Mouse (Mus musculus) small intestine, adult 2 months (tissue): ENCODE data around the gene Ddah1. TPM values are rescaled to one million over a fixed set of nuclear protein-coding genes. Genes with fewer than 3 reads are reported as not detected.

Source experiments
- H3K27ac ChIP-seq: fragments of 200-500 bp; 2 replicates; pipeline ENCODE4 v1.5.1; 2012; ENCODE audit warnings: low read depth, low read length, control low read depth, inconsistent platforms; ENCODE audit not compliant: insufficient read depth
- H3K27me3 ChIP-seq: fragments of 200-500 bp; 2 replicates; pipeline ENCODE4 v1.6.1; 2012; ENCODE audit warnings: mild to moderate bottlenecking, moderate library complexity, low read length, inconsistent platforms; ENCODE audit not compliant: control insufficient read depth, insufficient read depth
- H3K36me3 ChIP-seq: fragments of 200-500 bp; 2 replicates; pipeline ENCODE4 v1.6.1; 2012; ENCODE audit warnings: mild to moderate bottlenecking, low read length, control low read depth, inconsistent platforms; ENCODE audit not compliant: control insufficient read depth, insufficient read depth
- H3K4me1 ChIP-seq: fragments of 200-500 bp; 2 replicates; pipeline ENCODE4 v1.6.1; 2012; ENCODE audit warnings: low read length, inconsistent platforms, mixed read lengths; ENCODE audit not compliant: control insufficient read depth, insufficient read depth, insufficient read length
- H3K4me3 ChIP-seq: fragments of 200-500 bp; 2 replicates; pipeline ENCODE4 v1.5.1; 2012; ENCODE audit warnings: low read depth, mild to moderate bottlenecking, control low read depth, inconsistent platforms, low read length, moderate library complexity
- CTCF ChIP-seq: fragments of 200-500 bp; IDR thresholded peaks from 2 replicates; pipeline ENCODE4 v1.5.1; 2012; ENCODE audit warnings: low read depth, mild to moderate bottlenecking, control low read depth, inconsistent platforms, low read length, moderate library complexity, mixed read lengths; ENCODE audit not compliant: insufficient replicate concordance, insufficient read length; ENCODE audit errors: extremely low read depth
- POLR2A ChIP-seq: fragments of 200-500 bp; IDR thresholded peaks from 2 replicates; pipeline ENCODE4 v1.6.1; 2012; ENCODE audit warnings: low read depth, mild to moderate bottlenecking, control low read depth, inconsistent platforms, low read length, moderate library complexity
- WGBS: fragments of 180-500 bp; shearing (Covaris S2); methylation state at CpG from one replicate; pipeline ENCODE4 v1.1.7; 2018; 5-methylcytosine and 5-hydroxymethylcytosine counted together
- polyA plus RNA-seq: library from polyadenylated mRNA; depleted of rRNA; stranded (reverse); fragments of >200 nt; gene quantifications from 2 replicates; pipeline ENCODE4 v1.2.3, GENCODE M21; 2012

Ddah1 gene
- polyA plus RNA-seq, 1 experiment: 1.7 TPM

DNA sequence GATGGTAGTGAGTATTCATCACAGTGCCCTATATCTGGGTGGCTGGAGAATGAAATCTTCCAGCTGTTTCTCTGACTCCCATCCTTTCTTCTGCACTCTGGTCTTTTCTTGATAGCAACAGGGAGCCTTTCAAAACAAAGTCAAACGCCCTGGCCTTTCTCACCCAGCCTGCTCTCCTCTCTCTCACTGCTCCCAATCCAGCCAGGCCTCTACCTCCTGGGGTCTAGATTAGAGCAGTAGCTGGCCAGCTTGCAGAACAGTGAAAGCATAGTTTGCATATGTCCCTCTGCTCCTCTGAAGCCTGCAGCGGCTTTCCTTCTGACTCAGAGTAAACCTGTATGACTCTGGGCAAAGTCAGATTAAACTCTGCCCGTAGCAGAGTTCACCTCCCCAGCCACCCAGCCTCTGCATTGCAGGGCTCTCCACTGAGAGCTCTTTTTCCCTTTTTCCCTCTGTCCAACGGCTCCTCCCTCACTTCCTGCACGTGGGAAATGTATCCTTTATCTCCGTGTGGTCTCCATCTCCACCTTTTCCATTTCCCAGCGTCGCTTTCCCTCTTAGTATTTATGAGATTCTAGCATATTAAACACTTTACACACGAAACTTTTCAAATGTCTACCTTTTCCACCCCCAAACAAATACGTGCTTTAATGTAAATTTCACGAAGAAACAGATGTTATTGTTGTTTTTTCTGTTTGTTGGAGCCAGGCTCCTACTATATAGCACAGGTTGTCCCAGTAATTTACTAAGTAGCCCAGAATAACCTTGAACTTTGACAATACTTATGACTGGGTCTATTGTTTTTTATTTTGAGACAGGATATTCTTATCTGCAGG lies 163.8 kb downstream of the Ddah1 start, which contains the start of gene Bcl10:
Gene Bcl10, plus strand, starts transcription at position 786 of the 836 bp plus-strand sequence.
- 49% methylated on average over 11 of the region's 11 CpGs for WGBS
- no peaks in the 10 kb centered on the region for H3K36me3 ChIP-seq

DNA sequence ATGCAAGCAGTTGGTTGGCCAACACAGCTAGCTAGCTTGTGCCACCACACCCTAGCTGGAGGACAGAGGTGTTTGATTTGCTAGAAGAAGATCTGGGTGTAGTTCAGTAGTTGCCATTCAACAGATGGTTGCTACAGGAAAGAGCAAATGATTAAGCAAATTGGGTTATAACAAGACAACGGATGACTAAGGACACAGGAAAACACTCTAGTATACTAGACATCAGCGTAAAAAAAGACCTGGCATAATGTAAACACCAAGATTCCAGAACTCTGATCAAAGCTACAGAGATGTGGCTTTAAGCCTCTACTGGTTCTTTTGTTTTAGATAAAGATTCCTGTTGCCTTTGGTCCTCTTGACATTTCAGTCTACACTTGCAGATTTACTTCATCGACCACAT lies 164.5 kb downstream of the Ddah1 start:
- Histone ChIP-seq H3K27me3 (no peaks in the 10 kb centered on the region), H3K4me3 (no peak overlapping the region), H3K27ac (no peak overlapping the region), H3K36me3 (peaks cover 4% of the 10 kb centered on the region; the same call in 1 of the 2 replicates), H3K4me1 (peaks cover 2% of the 10 kb centered on the region)
- 51% methylated on average over 3 of the region's 3 CpGs for WGBS
- TF ChIP-seq POLR2A: no peak
- TF ChIP-seq CTCF: no peak

More for the DNA sequence above, 163.8 kb downstream of the Ddah1 start, which contains the start of gene Bcl10:
- no peaks in the 10 kb centered on the region for H3K27me3 ChIP-seq
- peak within 1 kb of the TSS; percentile 71 for H3K27ac ChIP-seq
- peak within 1 kb of the TSS; percentile 30 for H3K4me3 ChIP-seq
- TF ChIP-seq POLR2A: no peak
- H3K4me1 ChIP-seq: peaks cover 2% of the 10 kb centered on the region

DNA sequence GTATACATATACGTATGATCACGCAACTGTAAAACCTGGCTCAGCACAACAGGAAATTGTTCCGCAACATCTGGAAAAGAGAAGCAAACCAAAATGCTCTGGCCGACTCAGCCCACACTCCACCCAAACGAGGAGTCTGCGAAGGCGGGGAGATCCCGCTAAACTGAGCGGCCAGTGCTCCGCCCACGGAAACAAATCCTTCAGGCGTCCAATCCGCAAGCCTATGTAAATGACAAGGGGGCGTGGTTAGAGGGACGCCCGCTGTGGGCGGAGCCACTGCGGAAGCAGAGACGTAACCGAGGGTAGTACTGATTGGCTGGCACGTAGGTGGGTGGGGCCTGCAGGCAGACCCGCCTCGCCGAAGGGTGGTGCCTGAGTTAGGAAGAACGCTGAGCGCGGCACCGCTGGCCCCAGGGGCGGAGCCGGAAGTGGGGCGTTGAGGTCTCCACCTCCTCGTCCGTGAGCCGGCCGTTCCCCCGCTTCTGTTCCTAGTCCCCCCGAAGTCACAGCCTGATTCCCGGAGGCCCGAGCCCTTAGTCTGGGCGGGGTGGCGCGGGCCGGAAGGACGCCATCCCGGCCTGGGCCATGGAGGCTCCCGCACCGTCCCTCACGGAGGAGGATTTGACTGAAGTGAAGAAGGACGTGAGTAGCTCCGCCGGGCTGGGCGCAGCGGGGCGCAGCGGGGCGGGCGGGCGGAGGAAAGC lies 165.6 kb downstream of the Ddah1 start:
- Histone ChIP-seq H3K4me1 (peaks cover 2% of the 10 kb centered on the region), H3K27me3 (no peaks in the 10 kb centered on the region), H3K4me3 (peak overlapping the region; percentile 73), H3K27ac (peak overlapping the region; percentile 97), H3K36me3 (peaks cover 10% of the 10 kb centered on the region)
- under 1% methylated on average over 58 of the region's 58 CpGs for WGBS
- peak; percentile 68 for TF ChIP-seq POLR2A
- TF ChIP-seq CTCF: no peak

DNA sequence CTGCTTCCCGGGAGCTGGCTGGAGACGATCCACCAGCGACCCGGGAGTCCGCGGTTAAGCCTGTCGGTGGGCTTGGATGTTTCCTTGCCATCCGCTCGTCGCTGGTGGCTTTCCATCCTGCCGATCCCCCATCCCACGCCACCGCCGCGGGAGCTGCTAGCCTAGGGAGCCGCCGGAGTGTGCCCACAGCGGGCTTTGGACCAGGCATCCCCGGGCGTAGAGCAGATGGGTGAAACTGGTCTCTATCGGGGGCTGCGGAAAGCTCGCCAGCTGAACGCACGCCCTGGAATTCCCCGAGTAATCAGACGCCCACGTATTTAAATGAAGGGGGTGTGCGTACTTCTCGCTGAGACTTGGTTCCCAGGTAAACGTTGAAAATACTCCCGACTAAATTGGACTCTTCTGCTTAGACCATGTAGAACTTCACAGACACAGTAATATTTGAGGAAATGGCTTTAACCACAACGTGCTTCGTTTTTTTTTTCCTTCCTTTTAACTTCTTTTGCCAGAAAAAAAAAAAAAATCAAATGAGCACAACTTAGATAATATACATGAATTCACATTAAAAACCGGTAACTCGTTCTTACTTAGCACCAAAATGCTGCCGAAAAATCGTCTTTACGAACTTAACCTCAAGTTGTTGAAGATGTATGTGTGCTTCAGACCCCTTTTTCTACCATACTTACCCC lies 166.3 kb downstream of the Ddah1 start:
- no peaks in the 10 kb centered on the region for H3K27me3 ChIP-seq
- peak overlapping the region; percentile 73 for H3K4me3 ChIP-seq
- H3K36me3 ChIP-seq: peaks cover 13% of the 10 kb centered on the region
- peaks cover 2% of the 10 kb centered on the region for H3K4me1 ChIP-seq
- 1% methylated on average over 39 of the region's 39 CpGs for WGBS
- peak overlapping the region; percentile 97 for H3K27ac ChIP-seq
- TF ChIP-seq CTCF (no peak), POLR2A (no peak; the same call in 1 of the 2 replicates)

DNA sequence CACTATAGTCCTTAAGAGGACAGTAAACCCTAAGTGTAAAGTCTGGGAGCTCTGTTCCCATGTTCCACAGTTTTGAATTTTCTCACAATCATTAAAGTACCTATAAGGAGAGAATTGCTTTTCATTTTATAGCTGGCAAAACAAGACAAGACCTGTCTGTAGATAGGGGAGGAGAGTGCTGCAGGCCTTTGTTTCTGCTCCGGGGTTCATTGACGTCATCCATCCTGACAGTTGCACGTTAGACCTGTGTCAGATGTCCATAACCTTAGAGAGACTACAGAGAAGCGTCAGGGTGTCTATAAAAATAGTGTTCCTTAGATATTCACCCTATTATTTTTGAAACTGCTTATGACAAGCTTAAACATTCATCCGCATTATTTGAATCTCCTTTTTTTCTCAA lies 167.0 kb downstream of the Ddah1 start:
- H3K4me3 ChIP-seq: no peak overlapping the region
- 26% methylated on average over 5 of the region's 5 CpGs for WGBS
- peaks cover 2% of the 10 kb centered on the region for H3K4me1 ChIP-seq
- no peak overlapping the region for H3K27ac ChIP-seq
- peaks cover 17% of the 10 kb centered on the region for H3K36me3 ChIP-seq
- no peaks in the 10 kb centered on the region for H3K27me3 ChIP-seq
- no peak for TF ChIP-seq CTCF
- TF ChIP-seq POLR2A: no peak

DNA sequence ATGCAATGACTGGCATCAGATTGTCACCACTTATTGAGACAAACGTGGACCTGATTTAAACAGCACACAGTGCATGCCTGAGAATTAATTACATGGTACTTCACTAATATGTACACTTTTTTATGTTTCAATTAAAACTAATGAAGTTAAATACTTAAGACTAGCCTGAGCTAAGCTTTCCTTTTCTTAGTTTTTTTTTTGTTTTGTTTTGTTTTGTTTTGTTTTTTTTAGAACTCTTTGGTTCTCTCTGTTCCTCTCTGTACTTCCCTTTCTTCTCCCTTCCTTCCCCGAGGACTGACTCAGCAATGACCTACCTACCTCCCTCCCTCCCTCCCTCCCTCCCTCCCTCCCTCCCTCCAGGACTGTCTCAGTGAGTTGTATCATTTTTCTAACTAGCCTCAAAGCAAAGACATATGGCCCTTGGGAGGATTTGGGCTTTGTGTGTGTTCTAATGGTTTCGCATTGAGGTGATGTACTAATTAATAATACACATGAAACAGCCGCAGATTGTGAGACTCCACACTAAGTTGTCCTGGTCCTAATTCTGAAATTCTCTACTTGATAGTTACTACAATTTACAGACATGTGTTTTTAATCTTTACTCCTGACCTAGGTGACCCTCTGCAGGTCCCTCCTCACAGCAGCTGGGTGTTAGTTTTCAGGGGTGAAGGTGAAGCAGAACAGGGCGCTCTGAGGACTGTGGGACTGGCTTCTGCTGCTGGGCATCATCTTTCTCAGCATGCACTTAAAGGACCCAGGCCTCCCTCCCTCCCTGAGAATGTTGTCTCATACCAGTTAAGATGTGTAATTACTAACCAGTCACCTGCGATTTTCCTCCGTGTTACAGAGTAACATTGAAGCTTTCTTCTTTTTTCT lies 171.3 kb downstream of the Ddah1 start:
- TF ChIP-seq CTCF (no peak), POLR2A (no peak)
- 76% methylated on average over 7 of the region's 7 CpGs for WGBS
- Histone ChIP-seq H3K27me3 (no peaks in the 10 kb centered on the region), H3K4me1 (peaks cover 2% of the 10 kb centered on the region), H3K4me3 (no peak overlapping the region), H3K36me3 (peaks cover 48% of the 10 kb centered on the region), H3K27ac (no peak overlapping the region)
